Mouse (Mus musculus): ENCODE data around the gene Cd36.

- TF ChIP-seq POLR2A (IDR thresholded peaks at IDR 0.05; ENCODE audit: borderline replicate concordance, insufficient read depth, low read length) = no peak
- TF ChIP-seq CTCF (IDR thresholded peaks at IDR 0.05; ENCODE audit: borderline replicate concordance, insufficient read depth, low read depth, low read length) = no peak
Observed at GRCm38 (mm10) chr5:17848267-17848666, 40.3 kb downstream of the Cd36 start.
